Mouse (Mus musculus) kidney, embryonic 15.5 days (tissue): ENCODE data around the gene Mylip. TPM values are rescaled to one million over a fixed set of nuclear protein-coding genes. Genes with fewer than 3 reads are reported as not detected.
A peak's percentile ranks its signal among the peaks of the same experiment; 100 is the strongest.

Experiments used
- ATAC-seq: fragments of 200-750 bp; cut with Nextera tagmentation; replicated peaks from 2 replicates; pipeline ENCODE4 v1.8.0; 2017; ENCODE audit warnings: moderate TSS enrichment; ENCODE audit not compliant: low FRiP score
- H3K27ac ChIP-seq: fragments of 300-500 bp; sonication (generic); 2 replicates; pipeline ENCODE4 v1.5.1; 2015; ENCODE audit warnings: mild to moderate bottlenecking, inconsistent platforms
- H3K27me3 ChIP-seq: fragments of 300-500 bp; sonication (generic); 2 replicates; pipeline ENCODE4 v1.6.1; 2015; ENCODE audit warnings: inconsistent platforms
- H3K36me3 ChIP-seq: fragments of 300-500 bp; sonication (generic); 2 replicates; pipeline ENCODE4 v1.6.1; 2015; ENCODE audit warnings: inconsistent platforms
- H3K4me1 ChIP-seq: fragments of 300-500 bp; sonication (generic); 2 replicates; pipeline ENCODE4 v1.6.1; 2015; ENCODE audit warnings: inconsistent platforms
- H3K4me2 ChIP-seq: fragments of 300-500 bp; sonication (generic); 2 replicates; pipeline ENCODE4 v1.6.1; 2015; ENCODE audit warnings: moderate library complexity, mild to moderate bottlenecking, inconsistent platforms
- H3K4me3 ChIP-seq: fragments of 300-500 bp; sonication (generic); replicated peaks from 2 replicates; pipeline ENCODE4 v1.5.1; 2015; ENCODE audit warnings: mild to moderate bottlenecking, inconsistent platforms
- H3K9ac ChIP-seq: fragments of 300-500 bp; sonication (generic); 2 replicates; pipeline ENCODE4 v1.6.1; 2015; ENCODE audit warnings: mild to moderate bottlenecking, inconsistent platforms
- H3K9me3 ChIP-seq: fragments of 300-500 bp; sonication (generic); replicated peaks from 2 replicates; pipeline ENCODE4 v1.6.1; 2016; ENCODE audit warnings: inconsistent platforms
- WGBS: fragments of 180-500 bp; shearing (Covaris S2); methylation state at CpG from one replicate; pipeline ENCODE4 v1.1.7; 2015; ENCODE audit warnings: mixed read lengths; 5-methylcytosine and 5-hydroxymethylcytosine counted together
- polyA plus RNA-seq: library from polyadenylated mRNA; unstranded; fragments of >200 nt; fragmentation: Nextera tagmentation; extraction: Ambion mirVana; gene quantifications from 2 replicates; pipeline ENCODE4 v1.2.1, GENCODE M21; 2015

Mylip gene
- polyA plus RNA-seq, 1 experiment from 2014 or later = 13.1 TPM

DNA sequence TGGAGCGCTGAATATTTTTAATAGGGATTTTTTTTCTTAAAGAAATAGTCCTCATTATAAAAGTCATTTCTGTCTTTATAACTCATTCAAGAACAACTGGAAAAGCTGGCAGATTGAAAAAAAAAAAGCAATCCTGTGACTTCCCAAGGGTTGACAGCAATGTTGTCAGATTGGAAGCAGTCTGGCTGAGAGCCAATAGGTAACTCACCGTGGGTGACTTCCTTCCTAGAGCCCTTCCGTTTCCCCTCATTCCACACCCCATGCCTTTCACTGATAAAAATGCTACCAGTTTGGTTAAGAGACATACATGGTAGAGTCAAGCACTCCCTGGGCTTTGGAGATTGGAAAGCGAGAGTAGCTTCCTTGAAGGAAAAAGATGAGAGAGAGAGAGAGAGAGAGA, 21.4 kb downstream of the Mylip start:
- no peak for ATAC-seq
- peaks cover 74% of the 10 kb centered on the region for H3K36me3 ChIP-seq
- H3K27ac ChIP-seq = no peak overlapping the region
- 75% methylated on average over 4 of the region's 4 CpGs for WGBS
- H3K9me3 ChIP-seq = 0 out of 2 replicates have a peak, but pooled peaks cover 3% of the 10 kb centered on the region
- H3K9ac ChIP-seq = no peak overlapping the region
- no peak overlapping the region for H3K4me2 ChIP-seq
- no peak overlapping the region for H3K4me3 ChIP-seq
- no peaks in the 10 kb centered on the region for H3K27me3 ChIP-seq
- H3K4me1 ChIP-seq = peaks cover 11% of the 10 kb centered on the region

DNA sequence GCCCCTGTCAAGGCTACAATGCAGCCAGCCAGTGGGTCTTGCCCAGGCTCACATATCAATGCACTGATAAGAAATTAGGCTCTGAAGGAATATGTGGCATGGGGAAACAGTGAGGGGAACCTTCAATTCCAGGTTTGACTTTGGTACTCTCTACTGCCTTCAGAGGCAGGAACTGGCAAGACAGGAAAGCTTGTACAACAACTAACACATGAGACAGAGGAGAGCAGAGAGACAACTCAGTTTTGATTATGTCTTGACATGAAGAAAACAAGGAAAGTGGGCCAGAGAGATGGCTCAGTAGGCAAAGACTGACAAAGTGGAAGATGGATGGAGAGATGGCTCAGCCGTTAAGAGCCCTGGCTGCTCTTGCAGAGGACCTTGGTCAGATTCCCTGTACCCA, 23.5 kb downstream of the Mylip start:
- Histone ChIP-seq H3K4me1 (peaks cover 18% of the 10 kb centered on the region), H3K27ac (no peak overlapping the region), H3K36me3 (peaks cover 53% of the 10 kb centered on the region), H3K9me3 (0 out of 2 replicates have a peak, but pooled peaks cover 3% of the 10 kb centered on the region), H3K27me3 (no peaks in the 10 kb centered on the region), H3K4me2 (no peak overlapping the region), H3K4me3 (no peak overlapping the region), H3K9ac (no peak overlapping the region)
- WGBS = 100% methylated on average over 1 of the region's 1 CpGs
- no peak for ATAC-seq

GRCm38 (mm10) chr13:45414031-45414430, 24.5 kb downstream of the Mylip start:
- Histone ChIP-seq H3K9me3 (0 out of 2 replicates have a peak, but pooled peaks cover 3% of the 10 kb centered on the region), H3K27ac (no peak overlapping the region), H3K27me3 (no peaks in the 10 kb centered on the region), H3K36me3 (peaks cover 43% of the 10 kb centered on the region), H3K4me1 (peaks cover 18% of the 10 kb centered on the region), H3K4me2 (no peak overlapping the region), H3K9ac (no peak overlapping the region), H3K4me3 (no peak overlapping the region)
- no peak for ATAC-seq
- 67% methylated on average over 9 of the region's 9 CpGs for WGBS

GRCm38 (mm10) chr13:45416621-45417057, 27.1 kb downstream of the Mylip start:
- WGBS = 62% methylated on average over 14 of the region's 14 CpGs
- no peak overlapping the region for H3K4me3 ChIP-seq
- H3K9me3 ChIP-seq = 0 out of 2 replicates have a peak, but pooled peaks cover 3% of the 10 kb centered on the region
- no peak for ATAC-seq
- H3K9ac ChIP-seq = no peak overlapping the region
- no peak overlapping the region for H3K4me2 ChIP-seq
- H3K27me3 ChIP-seq = no peaks in the 10 kb centered on the region
- H3K27ac ChIP-seq = no peak overlapping the region
- H3K4me1 ChIP-seq = peaks cover 18% of the 10 kb centered on the region
- peaks cover 17% of the 10 kb centered on the region for H3K36me3 ChIP-seq

DNA sequence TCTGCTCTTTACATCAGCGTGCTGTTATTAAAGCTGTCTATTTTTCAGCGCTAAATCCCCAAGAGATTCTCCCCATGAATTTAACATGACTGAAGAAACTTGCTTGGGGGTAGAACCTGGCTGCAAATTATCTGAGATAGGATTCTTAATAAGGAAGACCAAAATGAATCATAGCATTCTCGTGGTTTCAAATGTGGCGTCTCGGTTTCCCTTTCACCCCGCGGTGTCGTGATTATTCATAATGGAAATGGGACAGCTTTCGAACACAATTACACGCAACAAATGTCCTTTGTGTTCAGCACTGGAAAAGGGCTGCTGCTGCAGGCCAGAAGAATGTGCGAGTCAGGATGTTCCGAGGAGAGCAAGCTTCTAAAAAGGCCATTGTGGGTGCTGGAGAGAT, 29.4 kb downstream of the Mylip start:
- no peak for ATAC-seq
- H3K9ac ChIP-seq = no peak overlapping the region
- WGBS = 66% methylated on average over 12 of the region's 12 CpGs

GRCm38 (mm10) chr13:45422251-45422650, 32.7 kb downstream of the Mylip start:
- Histone ChIP-seq H3K36me3 (no peaks in the 10 kb centered on the region), H3K27me3 (no peaks in the 10 kb centered on the region), H3K4me1 (no peaks in the 10 kb centered on the region), H3K9me3 (no peaks in the 10 kb centered on the region), H3K27ac (no peak overlapping the region), H3K9ac (no peak overlapping the region), H3K4me3 (no peak overlapping the region), H3K4me2 (no peak overlapping the region)
- no peak for ATAC-seq
- WGBS = 73% methylated on average over 13 of the region's 13 CpGs

More for the DNA sequence above, 29.4 kb downstream of the Mylip start:
- Histone ChIP-seq H3K4me3 (no peak overlapping the region), H3K27me3 (no peaks in the 10 kb centered on the region), H3K4me2 (no peak overlapping the region), H3K27ac (no peak overlapping the region), H3K4me1 (peaks cover 18% of the 10 kb centered on the region), H3K36me3 (no peaks in the 10 kb centered on the region), H3K9me3 (no peaks in the 10 kb centered on the region)

- no peak overlapping the region for H3K4me2 ChIP-seq
- no peaks in the 10 kb centered on the region for H3K9me3 ChIP-seq
- no peak overlapping the region for H3K9ac ChIP-seq
- no peak overlapping the region for H3K4me3 ChIP-seq
- H3K4me1 ChIP-seq = no peaks in the 10 kb centered on the region
- ATAC-seq = no peak
- 79% methylated on average over 5 of the region's 5 CpGs for WGBS
- H3K36me3 ChIP-seq = no peaks in the 10 kb centered on the region
- H3K27me3 ChIP-seq = no peaks in the 10 kb centered on the region
- H3K27ac ChIP-seq = no peak overlapping the region
Observed at GRCm38 (mm10) chr13:45422709-45423108, 33.2 kb downstream of the Mylip start.

DNA sequence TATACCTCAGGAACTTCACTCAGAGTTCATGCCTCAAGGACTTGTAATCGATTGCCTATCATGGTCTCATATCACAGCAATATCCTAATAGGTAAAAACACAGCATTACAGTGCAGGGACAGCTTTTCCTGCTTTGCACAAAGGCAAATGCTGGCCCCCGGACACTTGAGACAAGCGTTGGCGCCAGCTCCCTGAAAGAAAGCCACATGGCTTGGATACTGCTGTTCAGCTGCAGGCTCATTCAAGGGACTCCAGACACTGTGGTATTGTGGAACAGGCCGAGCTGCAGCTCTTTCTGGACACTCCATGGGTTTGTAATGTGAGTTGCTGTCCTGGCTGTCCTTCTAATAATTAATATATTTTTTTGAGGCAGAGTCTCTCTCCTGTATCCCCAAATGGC, 34.4 kb downstream of the Mylip start:
- Histone ChIP-seq H3K27me3 (no peaks in the 10 kb centered on the region), H3K4me1 (no peaks in the 10 kb centered on the region), H3K4me2 (no peak overlapping the region), H3K36me3 (no peaks in the 10 kb centered on the region), H3K9ac (no peak overlapping the region), H3K4me3 (no peak overlapping the region), H3K9me3 (no peaks in the 10 kb centered on the region), H3K27ac (no peak overlapping the region)
- WGBS = 87% methylated on average over 5 of the region's 5 CpGs
- no peak for ATAC-seq

DNA sequence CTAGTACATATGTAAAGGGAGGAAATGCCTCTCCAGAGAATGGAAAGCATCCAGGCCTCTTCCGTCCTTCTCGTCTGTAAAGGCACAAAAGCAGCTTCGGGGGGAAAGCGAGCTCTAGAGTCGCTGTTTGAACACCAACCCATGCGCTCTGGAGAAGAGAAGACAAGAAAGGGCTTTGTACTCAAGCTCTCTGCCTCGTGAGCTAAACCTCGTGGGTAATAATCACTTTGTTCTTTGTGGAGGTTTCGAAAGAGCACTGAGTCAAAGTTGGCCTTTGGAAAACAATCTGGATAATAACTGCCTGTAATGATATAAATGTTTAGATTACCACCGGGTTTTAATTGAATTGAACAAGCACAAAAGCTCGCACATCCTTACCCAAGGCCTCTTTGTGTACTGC, 39.7 kb downstream of the Mylip start:
- ATAC-seq = no peak
- no peaks in the 10 kb centered on the region for H3K4me1 ChIP-seq
- H3K9me3 ChIP-seq = no peaks in the 10 kb centered on the region
- H3K4me3 ChIP-seq = no peak overlapping the region
- H3K36me3 ChIP-seq = no peaks in the 10 kb centered on the region
- no peaks in the 10 kb centered on the region for H3K27me3 ChIP-seq
- no peak overlapping the region for H3K9ac ChIP-seq
- H3K4me2 ChIP-seq = no peak overlapping the region
- WGBS = 64% methylated on average over 11 of the region's 11 CpGs
- peak overlapping the region; percentile 9; the same call in 1 of the 2 replicates for H3K27ac ChIP-seq

- Histone ChIP-seq H3K4me1 (peaks cover 7% of the 10 kb centered on the region; the same call in 1 of the 2 replicates), H3K4me3 (no peak overlapping the region), H3K9me3 (no peaks in the 10 kb centered on the region), H3K9ac (no peak overlapping the region), H3K4me2 (no peak overlapping the region), H3K27ac (no peak overlapping the region), H3K36me3 (no peaks in the 10 kb centered on the region), H3K27me3 (no peaks in the 10 kb centered on the region)
- no peak for ATAC-seq
- WGBS = 85% methylated on average over 9 of the region's 9 CpGs
Observed at GRCm38 (mm10) chr13:45437134-45437533, 47.6 kb downstream of the Mylip start.

GRCm38 (mm10) chr13:45438853-45439252, 49.3 kb downstream of the Mylip start:
- Histone ChIP-seq H3K4me1 (peaks cover 19% of the 10 kb centered on the region), H3K4me3 (no peak overlapping the region), H3K36me3 (no peaks in the 10 kb centered on the region), H3K27me3 (no peaks in the 10 kb centered on the region), H3K27ac (no peak overlapping the region), H3K9ac (no peak overlapping the region), H3K9me3 (no peaks in the 10 kb centered on the region), H3K4me2 (no peak overlapping the region)
- no peak for ATAC-seq
- 84% methylated on average over 6 of the region's 6 CpGs for WGBS

- H3K9ac ChIP-seq = no peak overlapping the region
- no peaks in the 10 kb centered on the region for H3K36me3 ChIP-seq
- H3K9me3 ChIP-seq = no peaks in the 10 kb centered on the region
- H3K4me1 ChIP-seq = peaks cover 21% of the 10 kb centered on the region
- H3K4me3 ChIP-seq = no peak overlapping the region
- no peak overlapping the region for H3K4me2 ChIP-seq
- no peak for ATAC-seq
- no peaks in the 10 kb centered on the region for H3K27me3 ChIP-seq
- no peak overlapping the region for H3K27ac ChIP-seq
- WGBS = 56% methylated on average over 5 of the region's 5 CpGs
Observed at GRCm38 (mm10) chr13:45440226-45440625, 50.7 kb downstream of the Mylip start.

DNA sequence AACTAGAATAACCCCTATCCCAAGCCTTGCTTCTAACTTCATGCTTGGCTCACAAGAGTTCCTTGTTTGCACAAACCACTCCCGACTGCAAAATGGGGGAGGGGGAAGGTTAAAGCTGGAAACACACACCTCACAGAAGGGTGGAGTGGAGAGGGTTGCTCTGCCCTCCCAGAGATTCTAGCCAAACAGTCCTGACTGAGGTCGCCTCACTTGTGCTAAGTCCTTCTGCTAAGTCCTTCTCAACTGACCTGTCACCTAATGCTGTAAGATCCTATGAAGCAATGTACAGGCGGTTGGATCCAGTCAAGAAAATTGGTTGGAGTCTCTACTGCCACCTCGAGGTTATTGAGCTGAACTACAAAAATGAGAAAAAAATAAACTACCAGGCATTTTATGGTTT, 52.9 kb downstream of the Mylip start:
- Histone ChIP-seq H3K9me3 (no peaks in the 10 kb centered on the region), H3K4me1 (peaks cover 21% of the 10 kb centered on the region), H3K27me3 (no peaks in the 10 kb centered on the region), H3K36me3 (no peaks in the 10 kb centered on the region), H3K9ac (no peak overlapping the region), H3K4me2 (no peak overlapping the region), H3K27ac (no peak overlapping the region), H3K4me3 (no peak overlapping the region)
- no peak for ATAC-seq
- 23% methylated on average over 4 of the region's 4 CpGs for WGBS
